Mouse (Mus musculus): Measurements from ENCODE around the gene Usp22. TPM values are rescaled to one million over a fixed set of nuclear protein-coding genes. Genes with fewer than 3 reads are reported as not detected.

Usp22 gene
- polyA plus RNA-seq, 1 experiment = 25.1 TPM

- 60% methylated on average over 8 of the region's 8 CpGs for WGBS
- no peak overlapping the region; the same call in 1 of the 2 replicates for H3K27ac ChIP-seq (ENCODE audit: insufficient read depth, low read depth, low read length)
Observed at GRCm38 (mm10) chr11:61112323-61112995, 62.4 kb downstream of the Usp22 start.

GRCm38 (mm10) chr11:61111472-61111871 is 63.4 kb downstream of the Usp22 start:
- H3K36me3 ChIP-seq (ENCODE audit: control insufficient read depth, insufficient read depth, low read length) = no peaks in the 10 kb centered on the region
- WGBS = 93% methylated on average over 4 of the region's 4 CpGs
- no peaks in the 10 kb centered on the region for H3K27me3 ChIP-seq (ENCODE audit: control insufficient read depth, insufficient read depth, low read length)
- no peaks in the 10 kb centered on the region; the same call in 1 of the 2 replicates for H3K4me1 ChIP-seq (ENCODE audit: control insufficient read depth, insufficient read depth, insufficient read length, low read length)
- no peak overlapping the region for H3K27ac ChIP-seq (ENCODE audit: insufficient read depth, low read depth, low read length)
- H3K4me3 ChIP-seq (ENCODE audit: low read depth, low read length) = no peak overlapping the region
- no peak for TF ChIP-seq POLR2A (IDR thresholded peaks at IDR 0.05; ENCODE audit: low read depth, low read length)
- no peak for TF ChIP-seq CTCF (IDR thresholded peaks at IDR 0.05; ENCODE audit: extremely low read depth, insufficient read length, insufficient replicate concordance, low read depth, low read length)

More at GRCm38 (mm10) chr11:61112323-61112995, 62.4 kb downstream of the Usp22 start:
- no peak for TF ChIP-seq CTCF (IDR thresholded peaks at IDR 0.05; ENCODE audit: extremely low read depth, insufficient read length, insufficient replicate concordance, low read depth, low read length)
- TF ChIP-seq POLR2A (IDR thresholded peaks at IDR 0.05; ENCODE audit: low read depth, low read length) = no peak
- Histone ChIP-seq H3K4me1 (ENCODE audit: control insufficient read depth, insufficient read depth, insufficient read length, low read length) (no peaks in the 10 kb centered on the region; the same call in 1 of the 2 replicates), H3K36me3 (ENCODE audit: control insufficient read depth, insufficient read depth, low read length) (no peaks in the 10 kb centered on the region), H3K27me3 (ENCODE audit: control insufficient read depth, insufficient read depth, low read length) (no peaks in the 10 kb centered on the region), H3K4me3 (ENCODE audit: low read depth, low read length) (no peak overlapping the region)

- 6% methylated on average over 1 of the region's 1 CpGs for WGBS
- H3K36me3 ChIP-seq (ENCODE audit: control insufficient read depth, insufficient read depth, low read length) = no peaks in the 10 kb centered on the region
Observed at GRCm38 (mm10) chr11:61110928-61111327, 63.9 kb downstream of the Usp22 start.

DNA sequence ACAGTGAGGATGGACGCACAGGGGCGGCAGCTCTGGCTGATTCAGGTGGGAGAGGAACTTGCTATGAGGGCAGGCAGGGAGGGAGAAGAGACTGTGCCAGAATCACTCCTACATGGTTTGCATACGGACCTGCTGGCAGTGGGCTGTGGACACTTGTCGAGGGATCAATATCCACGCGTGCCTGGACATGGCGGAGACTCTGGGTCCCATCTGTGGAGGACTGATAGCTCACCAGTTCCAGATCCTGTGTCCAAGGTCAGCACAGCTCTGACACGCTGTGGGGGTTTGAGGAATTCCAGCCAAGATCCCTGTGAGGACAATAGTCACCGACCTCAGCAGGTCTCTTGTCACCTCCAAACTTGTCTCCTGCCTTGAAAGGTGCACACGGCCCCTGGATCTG is 64.7 kb downstream of the Usp22 start:
- Histone ChIP-seq H3K27me3 (ENCODE audit: control insufficient read depth, insufficient read depth, low read length) (no peaks in the 10 kb centered on the region), H3K36me3 (ENCODE audit: control insufficient read depth, insufficient read depth, low read length) (no peaks in the 10 kb centered on the region), H3K4me1 (ENCODE audit: control insufficient read depth, insufficient read depth, insufficient read length, low read length) (no peaks in the 10 kb centered on the region), H3K27ac (ENCODE audit: insufficient read depth, low read depth, low read length) (no peak overlapping the region), H3K4me3 (ENCODE audit: low read depth, low read length) (no peak overlapping the region)
- WGBS = 70% methylated on average over 10 of the region's 10 CpGs
- TF ChIP-seq CTCF (IDR thresholded peaks at IDR 0.05; ENCODE audit: extremely low read depth, insufficient read length, insufficient replicate concordance, low read depth, low read length) (no peak), POLR2A (IDR thresholded peaks at IDR 0.05; ENCODE audit: low read depth, low read length) (no peak)

More at GRCm38 (mm10) chr11:61110928-61111327, 63.9 kb downstream of the Usp22 start:
- no peaks in the 10 kb centered on the region; the same call in 1 of the 2 replicates for H3K4me1 ChIP-seq (ENCODE audit: control insufficient read depth, insufficient read depth, insufficient read length, low read length)
- no peak overlapping the region for H3K27ac ChIP-seq (ENCODE audit: insufficient read depth, low read depth, low read length)
- H3K27me3 ChIP-seq (ENCODE audit: control insufficient read depth, insufficient read depth, low read length) = no peaks in the 10 kb centered on the region
- no peak for TF ChIP-seq CTCF (IDR thresholded peaks at IDR 0.05; ENCODE audit: extremely low read depth, insufficient read length, insufficient replicate concordance, low read depth, low read length)
- no peak for TF ChIP-seq POLR2A (IDR thresholded peaks at IDR 0.05; ENCODE audit: low read depth, low read length)
- H3K4me3 ChIP-seq (ENCODE audit: low read depth, low read length) = no peak overlapping the region

- Histone ChIP-seq H3K4me1 (ENCODE audit: control insufficient read depth, insufficient read depth, insufficient read length, low read length) (no peaks in the 10 kb centered on the region), H3K36me3 (ENCODE audit: control insufficient read depth, insufficient read depth, low read length) (no peaks in the 10 kb centered on the region), H3K4me3 (ENCODE audit: low read depth, low read length) (no peak overlapping the region), H3K27ac (ENCODE audit: insufficient read depth, low read depth, low read length) (peak overlapping the region; percentile 66), H3K27me3 (ENCODE audit: control insufficient read depth, insufficient read depth, low read length) (no peaks in the 10 kb centered on the region)
- TF ChIP-seq CTCF (IDR thresholded peaks at IDR 0.05; ENCODE audit: extremely low read depth, insufficient read length, insufficient replicate concordance, low read depth, low read length) (no peak), POLR2A (IDR thresholded peaks at IDR 0.05; ENCODE audit: low read depth, low read length) (no peak)
- WGBS = 78% methylated on average over 6 of the region's 6 CpGs
Observed at GRCm38 (mm10) chr11:61109707-61110106, 65.1 kb downstream of the Usp22 start.

DNA sequence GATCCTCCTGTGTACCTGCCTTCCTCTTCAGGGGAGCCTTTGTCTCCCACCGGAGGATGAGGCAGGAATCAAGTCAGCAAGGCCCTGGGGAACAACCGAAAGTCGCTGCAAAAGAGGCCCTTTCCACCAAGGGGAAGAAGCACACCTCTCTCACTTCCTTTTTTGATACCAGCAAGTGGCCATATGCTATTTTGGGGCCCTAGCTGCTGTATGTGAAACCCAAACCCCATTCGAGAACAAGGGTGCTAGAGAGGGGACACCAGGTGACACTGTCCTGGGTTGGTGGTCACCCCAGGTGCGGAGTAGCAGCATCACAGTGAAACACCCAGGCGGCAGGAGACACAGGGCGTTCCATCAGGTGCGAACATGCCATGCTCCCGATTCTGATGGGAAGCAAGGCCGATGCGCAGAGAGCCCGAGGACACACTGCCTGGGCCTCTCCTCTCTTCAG is 65.9 kb downstream of the Usp22 start:
- Histone ChIP-seq H3K27ac (ENCODE audit: insufficient read depth, low read depth, low read length) (peak overlapping the region; percentile 66), H3K36me3 (ENCODE audit: control insufficient read depth, insufficient read depth, low read length) (no peaks in the 10 kb centered on the region), H3K4me1 (ENCODE audit: control insufficient read depth, insufficient read depth, insufficient read length, low read length) (peaks cover 1% of the 10 kb centered on the region; the same call in 1 of the 2 replicates), H3K27me3 (ENCODE audit: control insufficient read depth, insufficient read depth, low read length) (no peaks in the 10 kb centered on the region), H3K4me3 (ENCODE audit: low read depth, low read length) (peak overlapping the region; percentile 17; the same call in 1 of the 2 replicates)
- TF ChIP-seq CTCF (IDR thresholded peaks at IDR 0.05; ENCODE audit: extremely low read depth, insufficient read length, insufficient replicate concordance, low read depth, low read length) (no peak), POLR2A (IDR thresholded peaks at IDR 0.05; ENCODE audit: low read depth, low read length) (no peak)
- WGBS = 77% methylated on average over 12 of the region's 12 CpGs

DNA sequence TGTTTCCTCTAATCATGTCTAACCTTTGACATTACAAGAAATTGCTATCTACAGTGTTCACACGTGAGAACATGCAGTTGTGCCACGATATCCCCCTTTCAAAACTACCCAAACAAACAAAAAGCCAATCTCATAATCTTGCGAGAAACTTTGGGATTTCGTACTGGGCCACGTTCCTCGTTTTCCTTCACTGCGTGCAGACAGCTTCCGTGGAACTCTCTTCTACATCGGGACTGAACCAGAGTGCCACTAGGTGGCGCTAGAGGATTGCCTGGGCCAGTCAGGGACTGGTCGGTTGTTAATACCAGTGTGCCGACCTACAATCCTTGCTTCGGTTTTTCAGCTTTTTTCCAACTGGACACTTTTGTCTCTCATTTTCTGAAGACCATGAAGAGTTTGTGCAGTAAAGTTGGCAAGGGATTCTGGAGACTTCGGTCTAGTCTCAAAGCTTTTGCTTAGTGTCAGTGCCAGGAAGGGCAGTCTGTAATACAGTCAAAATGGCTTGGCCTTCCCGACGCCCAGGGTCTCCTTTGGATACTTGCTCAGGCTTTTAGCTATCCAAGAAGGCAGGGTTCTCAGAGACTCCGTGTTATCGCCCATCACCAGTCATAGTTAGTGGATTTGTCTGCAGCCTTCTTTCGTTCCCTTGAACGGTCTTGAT is 70.5 kb downstream of the Usp22 start:
- WGBS = 20% methylated on average over 20 of the region's 20 CpGs
- H3K27me3 ChIP-seq (ENCODE audit: control insufficient read depth, insufficient read depth, low read length) = no peaks in the 10 kb centered on the region
- no peaks in the 10 kb centered on the region for H3K36me3 ChIP-seq (ENCODE audit: control insufficient read depth, insufficient read depth, low read length)
- H3K4me3 ChIP-seq (ENCODE audit: low read depth, low read length) = no peak overlapping the region
- H3K27ac ChIP-seq (ENCODE audit: insufficient read depth, low read depth, low read length) = no peak overlapping the region
- H3K4me1 ChIP-seq (ENCODE audit: control insufficient read depth, insufficient read depth, insufficient read length, low read length) = peaks cover 2% of the 10 kb centered on the region; the same call in 1 of the 2 replicates
- peak; percentile 96 for TF ChIP-seq CTCF (IDR thresholded peaks at IDR 0.05; ENCODE audit: extremely low read depth, insufficient read length, insufficient replicate concordance, low read depth, low read length)
- TF ChIP-seq POLR2A (IDR thresholded peaks at IDR 0.05; ENCODE audit: low read depth, low read length) = no peak

All from small intestine, adult 2 months (tissue).